Mouse (Mus musculus) gastrocnemius, adult 2 months (tissue): ENCODE data around the gene Large2. TPM values are rescaled to one million over a fixed set of nuclear protein-coding genes. Genes with fewer than 3 reads are reported as not detected.

Experiments used
- DNase-seq: peaks from one replicate; pipeline ENCODE4 v3.0.0; 2022
- H3K27ac ChIP-seq: fragments of 200-600 bp; 2 replicates; pipeline ENCODE4 v1.8.1; 2022; ENCODE audit warnings: mild to moderate bottlenecking
- H3K4me3 ChIP-seq: fragments of 200-600 bp; 2 replicates; pipeline ENCODE4 v1.8.1; 2022; ENCODE audit warnings: mild to moderate bottlenecking, moderate library complexity
- CTCF ChIP-seq: fragments of 200-600 bp; IDR thresholded peaks from 2 replicates; pipeline ENCODE4 v1.8.1; 2022; ENCODE audit warnings: antibody characterized with exemption, mild to moderate bottlenecking, moderate library complexity
- intact Hi-C: fragments of 180-260 bp; cut with DNase I; formaldehyde crosslinking; loops from one replicate; pipeline ENCODE4 v1.15.1; 2025
- total RNA-seq, 2 experiments: library from RNA; stranded (reverse); gene quantifications; 2 replicates each; pipeline ENCODE4 v1.2.3; 2021

The Large2 gene
- total RNA-seq, 2 experiments from 2014 or later: 0.64 TPM; not detected in 1

GRCm38 (mm10) chr2:92362571-92363228 lies 12.0 kb downstream of the Large2 start:
- Histone ChIP-seq H3K27ac (no peak overlapping the region), H3K4me3 (no peak overlapping the region)
- intact Hi-C loops: no loop called here
- TF ChIP-seq CTCF: no peak
- no peak for DNase-seq

GRCm38 (mm10) chr2:92361795-92362194 lies 12.9 kb downstream of the Large2 start:
- H3K27ac ChIP-seq: no peak overlapping the region
- H3K4me3 ChIP-seq: no peak overlapping the region
- intact Hi-C loops: no loop called here
- no peak for TF ChIP-seq CTCF
- DNase-seq: no peak

GRCm38 (mm10) chr2:92360893-92361292 lies 13.8 kb downstream of the Large2 start:
- no peak for DNase-seq
- intact Hi-C loops: no loop called here
- no peak overlapping the region for H3K4me3 ChIP-seq
- no peak for TF ChIP-seq CTCF
- no peak overlapping the region for H3K27ac ChIP-seq

- DNase-seq: no peak
- no peak for TF ChIP-seq CTCF
- Histone ChIP-seq H3K27ac (no peak overlapping the region), H3K4me3 (no peak overlapping the region)
- intact Hi-C loops: no loop called here
These were observed 14.4 kb downstream of the Large2 start for GRCm38 (mm10) chr2:92360186-92360823.

GRCm38 (mm10) chr2:92359301-92359700 lies 15.4 kb downstream of the Large2 start:
- TF ChIP-seq CTCF: no peak
- no peak overlapping the region for H3K27ac ChIP-seq
- no peak for DNase-seq
- no peak overlapping the region for H3K4me3 ChIP-seq
- intact Hi-C loops: no loop called here

- Histone ChIP-seq H3K4me3 (no peak overlapping the region), H3K27ac (no peak overlapping the region)
- no peak for DNase-seq
- intact Hi-C loops: loop anchor here (5.0 kb wide), 1 partner anchor 83 kb away; no protein-coding TSS in a partner anchor
- TF ChIP-seq CTCF: no peak
These were observed 20.4 kb downstream of the Large2 start for GRCm38 (mm10) chr2:92354224-92354623.

GRCm38 (mm10) chr2:92353402-92353801 lies 21.3 kb downstream of the Large2 start:
- TF ChIP-seq CTCF: no peak
- Histone ChIP-seq H3K27ac (no peak overlapping the region), H3K4me3 (no peak overlapping the region)
- no peak for DNase-seq
- intact Hi-C loops: loop anchor here (5.0 kb wide), 1 partner anchor 84 kb away; no protein-coding TSS in a partner anchor

- no peak for DNase-seq
- intact Hi-C loops: loop anchor here (5.0 kb wide), 1 partner anchor 87 kb away; no protein-coding TSS in a partner anchor
- Histone ChIP-seq H3K4me3 (no peak overlapping the region), H3K27ac (peak overlapping the region; percentile 83)
- TF ChIP-seq CTCF: no peak
These were observed 24.0 kb downstream of the Large2 start for GRCm38 (mm10) chr2:92350686-92351085.

- H3K4me3 ChIP-seq: no peak overlapping the region
- peak; percentile 61 for DNase-seq
- no peak for TF ChIP-seq CTCF
- H3K27ac ChIP-seq: peak overlapping the region; percentile 83
- intact Hi-C loops: loop anchor here (5.0 kb wide), 1 partner anchor 87 kb away; no protein-coding TSS in a partner anchor
These were observed 24.9 kb downstream of the Large2 start for GRCm38 (mm10) chr2:92349589-92350425.

- TF ChIP-seq CTCF: no peak
- Histone ChIP-seq H3K27ac (no peak overlapping the region), H3K4me3 (no peak overlapping the region)
- no peak for DNase-seq
- intact Hi-C loops: no loop called here
These were observed 27.5 kb downstream of the Large2 start for GRCm38 (mm10) chr2:92347191-92347590.

GRCm38 (mm10) chr2:92342418-92342817 lies 32.3 kb downstream of the Large2 start:
- intact Hi-C loops: no loop called here
- no peak for TF ChIP-seq CTCF
- DNase-seq: no peak
- Histone ChIP-seq H3K4me3 (no peak overlapping the region), H3K27ac (no peak overlapping the region)

GRCm38 (mm10) chr2:92331871-92332270 lies 42.8 kb downstream of the Large2 start:
- intact Hi-C loops: loop anchor here (5.0 kb wide), 2 partner anchors 35 to 345 kb away; no protein-coding TSS in a partner anchor

More at GRCm38 (mm10) chr2:92331871-92332270, 42.8 kb downstream of the Large2 start:
- no peak for TF ChIP-seq CTCF
- DNase-seq: no peak
- H3K4me3 ChIP-seq: no peak overlapping the region
- H3K27ac ChIP-seq: no peak overlapping the region
